Mouse (Mus musculus): ENCODE measurements around the gene Strap. TPM values are rescaled to one million over a fixed set of nuclear protein-coding genes. Genes with fewer than 3 reads are reported as not detected.

Gene Strap
- 30.3 and 31.6 TPM in 2 replicates for polyA plus RNA-seq (2012)

GRCm38 (mm10) chr6:137734846-137735609 lies at the start of gene Strap:
Gene Strap (plus strand): TSS chr6:137735078.

GRCm38 (mm10) chr6:137754056-137754856 lies 19.4 kb downstream of the Strap start, which contains the start of gene Dera:
Gene Dera (plus strand): TSS chr6:137754546.

Other genes with a start within 250 kb of the Strap start
- 1.1 and 1.9 TPM in 2 replicates for gene Eps8, start 80.2 kb upstream of the Strap start, polyA plus RNA-seq (2012)
- 38.9 and 49.2 TPM in 2 replicates for gene Dera, start 19.5 kb downstream of the Strap start, polyA plus RNA-seq (2012)

All from megakaryocyte-erythroid progenitor cell, adult 5 weeks (primary cell).